Mouse (Mus musculus) bone marrow, adult 2 months (tissue): Measurements from ENCODE around the gene Pde9a. TPM values are rescaled to one million over a fixed set of nuclear protein-coding genes. Genes with fewer than 3 reads are reported as not detected.
A peak's percentile ranks its signal among the peaks of the same experiment; 100 is the strongest.

Experiments
- H3K27ac ChIP-seq: fragments of 200-500 bp; 2 replicates; pipeline ENCODE4 v1.5.1; 2012; ENCODE audit warnings: low read depth, mild to moderate bottlenecking, control low read depth, inconsistent platforms, low read length; ENCODE audit not compliant: control insufficient read depth, poor library complexity, insufficient read depth
- H3K4me1 ChIP-seq: fragments of 200-500 bp; 2 replicates; pipeline ENCODE4 v1.6.1; 2011; ENCODE audit warnings: low read length; ENCODE audit not compliant: control insufficient read depth, insufficient read depth
- H3K4me3 ChIP-seq: fragments of 200-500 bp; replicated peaks from 2 replicates; pipeline ENCODE3; 2011; ENCODE audit warnings: mild to moderate bottlenecking, low read depth, low read length, control low read depth; ENCODE audit not compliant: control insufficient read depth
- CTCF ChIP-seq: fragments of 200-500 bp; IDR thresholded peaks from 2 replicates; pipeline ENCODE4 v1.5.1; 2011; ENCODE audit warnings: low read length, control low read depth; ENCODE audit not compliant: control insufficient read depth, insufficient read depth
- POLR2A ChIP-seq: fragments of 200-500 bp; IDR thresholded peaks from 2 replicates; pipeline ENCODE4 v1.6.1; 2011; ENCODE audit warnings: low read depth, mild to moderate bottlenecking, control low read depth, low read length, borderline replicate concordance; ENCODE audit not compliant: control insufficient read depth
- WGBS: fragments of 180-500 bp; shearing (Covaris S2); methylation state at CpG from one replicate; pipeline ENCODE4 v1.1.7; 2018; 5-methylcytosine and 5-hydroxymethylcytosine counted together
- polyA plus RNA-seq: library from polyadenylated mRNA; stranded (reverse); fragments of >200 nt; gene quantifications from 2 replicates; pipeline ENCODE4 v1.2.4, GENCODE M21; 2011; ENCODE audit warnings: low replicate concordance; ENCODE audit not compliant: missing spikeins, insufficient read depth, insufficient read length

Gene Pde9a
- 1.3 and 2.9 TPM in 2 replicates for polyA plus RNA-seq

DNA sequence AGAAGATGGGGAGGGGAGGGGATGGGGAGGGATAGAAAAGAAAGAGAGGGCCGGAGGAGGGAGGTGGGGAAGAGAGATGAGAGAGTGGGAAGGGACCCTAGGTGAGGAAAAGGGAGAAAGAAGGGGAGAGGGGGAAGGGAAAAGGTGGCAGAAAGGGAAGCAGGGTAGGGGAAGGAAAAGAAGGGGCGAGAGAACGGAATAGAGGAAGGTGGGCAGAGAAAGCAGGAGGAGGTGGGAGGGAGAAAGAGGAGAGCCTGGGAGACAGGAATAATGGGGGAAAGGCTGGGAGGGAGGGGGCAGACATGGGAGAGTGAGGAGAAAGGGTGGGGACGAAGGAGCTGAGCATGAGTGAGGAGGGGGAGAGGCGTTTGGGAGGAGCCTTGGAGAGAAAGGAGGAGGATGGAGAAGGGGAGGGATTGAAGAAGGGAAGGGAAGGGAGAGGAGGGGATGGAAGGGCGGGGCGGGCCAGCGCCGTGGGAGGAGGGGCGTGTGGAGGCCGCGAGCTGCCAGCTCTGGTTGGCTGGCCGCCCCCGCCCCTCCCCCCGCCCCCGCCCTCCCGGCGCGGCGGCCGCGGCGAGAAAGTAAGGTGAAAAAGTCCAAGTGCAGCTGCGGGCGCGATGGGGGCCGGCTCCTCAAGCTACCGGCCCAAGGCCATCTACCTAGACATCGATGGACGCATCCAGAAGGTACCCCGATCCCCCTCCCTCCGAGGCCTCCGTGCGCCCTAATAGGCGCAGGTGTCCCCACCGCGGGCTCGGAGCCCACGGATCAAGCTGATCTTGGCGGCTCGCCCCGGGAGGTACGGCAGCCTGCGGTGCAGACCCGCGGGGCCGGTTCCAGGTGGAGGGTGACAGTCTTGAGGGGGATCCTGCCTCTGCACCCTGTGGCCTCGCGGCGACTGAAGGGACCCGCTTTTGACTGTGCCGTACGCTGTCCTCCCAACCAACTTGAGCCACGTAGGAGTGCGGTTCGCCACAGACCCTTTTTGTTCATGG is at the start of gene Pde9a:
Pde9a (plus strand) TSS at position 540 of the 995 bp plus-strand sequence.
- 3% methylated on average over 55 of the region's 56 CpGs for WGBS
- no peak for TF ChIP-seq POLR2A
- TF ChIP-seq CTCF = no peak
- H3K27ac ChIP-seq = no peak within 1 kb of the TSS
- no peaks in the 10 kb centered on the region for H3K4me1 ChIP-seq
- H3K4me3 ChIP-seq = no peak within 1 kb of the TSS

DNA sequence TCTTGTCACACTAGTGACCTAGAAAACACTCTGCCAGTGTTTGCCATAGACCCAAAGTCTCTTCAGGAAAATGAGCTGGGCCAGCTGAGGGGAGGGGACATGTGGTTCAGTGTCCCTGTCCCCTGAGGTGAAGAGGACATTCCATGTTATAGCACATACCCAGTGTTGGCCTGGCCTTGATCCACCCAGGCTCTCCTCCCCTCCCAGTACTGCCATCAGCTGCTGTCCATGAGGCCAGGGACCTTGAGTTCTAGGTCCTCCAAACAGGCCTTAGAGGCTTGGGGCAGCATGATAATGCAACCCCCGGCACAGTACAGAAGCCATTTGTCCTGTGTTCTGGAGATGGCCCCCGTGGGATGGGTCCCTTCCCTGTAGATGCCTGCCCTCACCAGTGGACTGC is 46.2 kb upstream of the Pde9a start:
- H3K4me3 ChIP-seq = no peak overlapping the region
- H3K4me1 ChIP-seq = no peaks in the 10 kb centered on the region
- TF ChIP-seq CTCF (no peak), POLR2A (no peak)
- WGBS = 86% methylated on average over 2 of the region's 2 CpGs
- H3K27ac ChIP-seq = no peak overlapping the region

DNA sequence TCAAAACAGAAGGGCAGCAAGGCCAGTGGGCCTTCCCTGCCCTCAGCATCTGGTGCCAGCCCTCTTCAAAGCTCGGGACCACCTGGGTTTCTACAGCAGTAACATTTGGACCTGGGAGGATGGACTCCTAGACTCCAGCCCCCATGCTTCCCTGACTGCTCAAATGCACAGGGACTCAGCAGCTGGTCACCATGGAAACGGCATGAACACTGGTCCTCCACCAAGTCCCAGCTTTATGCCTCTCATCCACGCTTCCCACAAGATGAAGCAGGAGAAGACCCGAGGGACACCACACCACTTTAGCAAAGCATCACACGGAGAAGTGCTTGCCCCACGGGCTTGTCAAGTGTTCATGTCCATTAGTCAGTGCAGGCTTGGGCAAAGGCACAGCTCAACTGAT is 43.8 kb upstream of the Pde9a start:
- Histone ChIP-seq H3K4me1 (no peaks in the 10 kb centered on the region), H3K4me3 (no peak overlapping the region), H3K27ac (no peak overlapping the region)
- 88% methylated on average over 6 of the region's 6 CpGs for WGBS
- TF ChIP-seq POLR2A (no peak), CTCF (no peak)

DNA sequence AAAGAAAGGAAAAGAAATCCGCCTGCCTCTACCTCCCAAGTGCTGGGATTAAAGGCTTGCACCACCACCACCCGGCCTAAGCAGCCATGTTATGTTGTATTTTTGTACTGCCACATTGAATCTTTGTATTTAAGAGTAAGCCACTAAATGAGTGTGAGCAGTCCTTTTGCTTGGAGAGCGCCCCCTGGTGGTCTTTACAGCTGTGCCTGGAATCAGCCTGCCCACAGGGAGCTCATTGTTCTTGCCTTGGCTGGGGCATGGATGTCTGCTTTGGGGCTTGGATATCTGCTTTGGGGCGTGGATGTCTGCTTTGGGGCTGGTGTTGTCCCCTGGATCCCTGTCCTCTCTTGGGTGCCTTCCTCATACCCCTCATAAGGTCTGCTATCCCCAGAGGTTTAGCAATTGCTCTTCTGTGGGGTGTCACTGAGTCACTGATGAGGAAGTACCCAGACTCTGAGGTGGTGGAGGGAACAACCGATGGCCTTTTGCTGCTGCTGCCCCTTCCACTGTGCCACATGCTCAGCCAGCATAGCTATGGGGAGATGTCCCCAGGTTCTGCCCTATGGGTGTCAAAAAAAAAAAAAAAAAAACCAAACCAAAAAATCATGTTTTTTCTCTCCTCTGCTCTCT is 41.7 kb upstream of the Pde9a start:
- WGBS = 30% methylated on average over 5 of the region's 5 CpGs
- Histone ChIP-seq H3K4me3 (no peak overlapping the region), H3K4me1 (no peaks in the 10 kb centered on the region), H3K27ac (no peak overlapping the region)
- TF ChIP-seq POLR2A (no peak), CTCF (peak; percentile 82)

DNA sequence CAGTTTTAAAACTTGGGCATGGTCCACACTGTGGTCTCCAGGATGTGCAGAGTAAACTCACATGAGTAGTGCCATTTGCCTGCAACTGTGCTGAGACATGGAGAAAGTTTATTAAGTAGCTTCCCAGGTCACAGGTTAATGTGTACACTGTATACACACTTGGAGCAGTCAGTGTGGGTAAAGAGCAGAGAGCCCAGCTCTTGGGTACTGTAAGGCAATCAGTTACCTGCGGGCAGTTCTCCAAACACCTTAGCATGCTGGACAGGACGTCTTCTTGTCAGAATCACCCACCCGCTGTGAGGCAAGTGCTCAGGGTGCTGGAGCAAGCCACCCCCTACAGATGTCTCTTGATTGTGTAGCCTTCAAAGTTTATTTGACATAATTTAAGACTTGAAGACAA is 41.2 kb upstream of the Pde9a start:
- 84% methylated on average over 3 of the region's 3 CpGs for WGBS
- no peak for TF ChIP-seq POLR2A
- no peak for TF ChIP-seq CTCF
- Histone ChIP-seq H3K4me1 (no peaks in the 10 kb centered on the region), H3K4me3 (no peak overlapping the region), H3K27ac (no peak overlapping the region)

DNA sequence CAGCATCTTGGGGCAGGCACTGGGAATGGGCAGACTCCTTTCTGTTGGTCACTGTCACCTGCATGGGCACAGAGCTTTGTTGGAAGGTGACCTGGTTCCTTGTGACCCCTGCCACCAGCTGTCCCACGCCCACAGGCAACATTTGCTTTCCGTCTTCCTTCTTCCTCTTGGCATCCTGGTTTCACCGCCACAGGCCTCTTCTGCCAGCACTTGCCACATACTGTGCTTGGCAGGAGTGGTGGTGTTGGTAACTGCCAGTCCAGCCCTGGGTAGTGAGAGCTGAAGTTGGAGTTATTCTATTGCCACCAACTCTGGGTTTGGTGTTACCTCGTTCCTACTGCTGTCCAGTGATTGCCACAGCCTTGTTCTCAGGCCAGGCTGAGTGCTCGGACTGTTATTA is 37.9 kb upstream of the Pde9a start:
- no peak overlapping the region for H3K27ac ChIP-seq
- 66% methylated on average over 5 of the region's 5 CpGs for WGBS
- TF ChIP-seq POLR2A = no peak
- TF ChIP-seq CTCF = no peak
- H3K4me1 ChIP-seq = no peaks in the 10 kb centered on the region
- H3K4me3 ChIP-seq = no peak overlapping the region

DNA sequence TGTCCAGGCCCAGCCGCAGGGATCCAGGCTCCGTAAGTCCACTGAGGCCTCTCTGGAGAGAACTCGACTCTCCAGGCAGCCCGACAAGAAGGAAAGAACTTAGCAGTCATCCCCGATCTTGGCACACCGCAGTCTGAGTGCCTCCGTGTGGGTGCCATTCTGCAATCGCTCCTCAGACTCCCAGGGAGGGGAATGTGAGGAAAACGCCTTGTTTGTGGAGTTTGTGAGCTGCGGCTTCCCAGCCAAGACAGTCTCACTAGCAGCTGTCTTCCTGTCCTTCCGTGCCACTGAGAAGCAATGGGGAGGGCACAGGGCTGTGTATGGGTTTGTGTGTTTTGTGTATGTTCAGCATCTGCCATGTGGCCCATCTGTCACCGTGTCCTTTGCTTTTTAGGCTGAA is 36.6 kb upstream of the Pde9a start:
- no peaks in the 10 kb centered on the region for H3K4me1 ChIP-seq
- WGBS = 87% methylated on average over 12 of the region's 12 CpGs
- H3K4me3 ChIP-seq = no peak overlapping the region
- no peak for TF ChIP-seq CTCF
- TF ChIP-seq POLR2A = no peak
- no peak overlapping the region for H3K27ac ChIP-seq

DNA sequence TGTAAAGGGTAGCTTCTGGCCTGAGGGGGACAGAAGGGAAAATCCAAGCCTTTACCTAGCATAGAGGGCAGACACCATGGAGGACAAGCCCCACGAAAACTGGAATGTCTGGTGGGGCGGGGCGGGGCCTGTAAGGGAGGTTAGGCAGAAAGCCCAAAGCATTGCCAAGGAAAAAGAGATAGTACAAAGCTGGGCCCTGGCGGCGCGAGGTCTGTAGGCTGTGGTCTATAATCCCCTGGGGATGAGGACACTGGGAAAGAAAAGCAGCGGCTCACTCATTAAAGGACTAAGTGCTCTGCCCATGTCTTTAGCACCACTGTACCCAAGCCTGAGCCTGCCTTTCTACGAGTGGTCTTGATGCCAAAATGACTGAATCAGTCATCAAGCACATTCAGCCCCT is 34.0 kb upstream of the Pde9a start:
- Histone ChIP-seq H3K27ac (no peak overlapping the region), H3K4me3 (no peak overlapping the region), H3K4me1 (no peaks in the 10 kb centered on the region)
- TF ChIP-seq POLR2A (no peak), CTCF (no peak)
- 78% methylated on average over 8 of the region's 8 CpGs for WGBS
